Mouse (Mus musculus): ENCODE data around the gene C2cd3.

C2cd3 gene

DNA sequence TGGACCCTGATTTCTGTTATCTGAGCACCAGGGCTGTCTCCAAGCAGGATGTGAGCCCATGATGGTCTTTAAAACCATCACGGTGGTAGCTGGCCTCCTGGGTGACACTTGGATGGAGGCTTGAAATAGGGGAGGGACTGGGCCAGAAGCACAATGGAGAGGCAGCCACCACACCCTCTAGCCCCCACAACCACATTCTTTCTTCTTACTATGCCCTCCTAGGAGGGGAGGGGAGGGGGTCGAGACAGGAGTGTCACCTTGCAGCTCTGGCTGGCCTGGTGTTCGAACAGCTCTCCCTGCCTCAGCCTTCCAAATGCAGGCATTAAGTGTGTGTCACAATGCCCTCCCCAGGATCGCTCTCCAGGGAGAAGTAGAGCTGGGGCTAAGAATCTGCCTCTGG, 125.4 kb downstream of the C2cd3 start:
- no peak for DNase-seq (ENCODE audit: low spot score)

DNA sequence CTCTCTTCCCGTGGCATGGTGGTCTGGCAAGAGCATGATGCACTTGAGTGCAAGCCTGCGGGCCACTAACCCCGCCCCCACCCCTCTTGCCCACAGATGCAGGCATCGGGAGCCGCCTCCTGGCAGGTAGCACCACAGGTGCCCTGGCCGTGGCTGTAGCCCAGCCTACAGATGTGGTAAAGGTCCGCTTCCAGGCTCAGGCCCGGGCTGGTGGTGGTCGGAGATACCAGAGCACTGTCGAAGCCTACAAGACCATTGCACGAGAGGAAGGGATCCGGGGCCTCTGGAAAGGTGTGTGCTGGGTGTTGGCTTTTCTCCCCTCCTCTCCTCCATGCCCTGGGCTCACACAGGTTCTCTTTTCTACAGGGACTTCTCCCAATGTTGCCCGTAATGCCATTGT, 125.9 kb downstream of the C2cd3 start:
- DNase-seq (ENCODE audit: low spot score), result no peak

- no peak for DNase-seq (ENCODE audit: low spot score)
Measured at GRCm38 (mm10) chr7:100499465-100499864, 127.4 kb downstream of the C2cd3 start.

DNA sequence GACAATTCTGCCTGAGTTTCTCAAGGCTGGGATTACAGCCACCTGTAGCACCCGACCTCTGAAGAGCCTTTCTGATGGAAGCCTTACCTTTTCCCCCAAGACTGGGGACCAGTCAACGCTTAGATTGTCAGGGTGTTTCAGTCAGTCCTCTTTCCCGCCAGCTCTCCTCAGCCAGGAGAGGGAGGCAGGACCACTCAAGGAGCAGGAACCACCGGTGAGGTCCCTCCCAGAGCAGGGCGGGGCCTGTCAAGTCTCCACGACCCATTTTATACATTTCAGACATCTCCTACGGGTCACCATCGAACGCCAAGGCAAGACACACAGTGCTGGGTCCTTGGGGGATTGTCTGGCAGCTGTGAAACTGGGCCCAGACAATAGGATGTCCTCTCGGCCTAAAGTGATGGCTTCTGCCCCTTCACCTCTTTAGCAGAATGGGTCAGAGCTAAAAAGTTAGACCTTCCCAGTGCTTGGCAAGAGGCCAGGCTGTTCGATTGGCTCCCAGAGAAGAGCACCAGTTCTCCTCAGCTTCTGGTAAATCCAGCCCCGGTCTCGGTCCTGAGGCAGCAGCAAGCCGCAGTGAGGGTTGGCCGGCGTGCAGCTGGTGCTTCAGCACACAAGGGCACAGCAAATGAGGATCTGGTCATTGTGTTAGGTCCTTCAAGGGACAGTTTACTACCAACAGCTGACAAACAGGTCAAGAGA, 128.4 kb downstream of the C2cd3 start:
- DNase-seq (ENCODE audit: low spot score), result peak; percentile 58

GRCm38 (mm10) chr7:100501027-100501843, 129.2 kb downstream of the C2cd3 start:
- DNase-seq (ENCODE audit: low spot score), result no peak

GRCm38 (mm10) chr7:100501844-100502373, 129.9 kb downstream of the C2cd3 start:
- DNase-seq (ENCODE audit: low spot score), result no peak

DNA sequence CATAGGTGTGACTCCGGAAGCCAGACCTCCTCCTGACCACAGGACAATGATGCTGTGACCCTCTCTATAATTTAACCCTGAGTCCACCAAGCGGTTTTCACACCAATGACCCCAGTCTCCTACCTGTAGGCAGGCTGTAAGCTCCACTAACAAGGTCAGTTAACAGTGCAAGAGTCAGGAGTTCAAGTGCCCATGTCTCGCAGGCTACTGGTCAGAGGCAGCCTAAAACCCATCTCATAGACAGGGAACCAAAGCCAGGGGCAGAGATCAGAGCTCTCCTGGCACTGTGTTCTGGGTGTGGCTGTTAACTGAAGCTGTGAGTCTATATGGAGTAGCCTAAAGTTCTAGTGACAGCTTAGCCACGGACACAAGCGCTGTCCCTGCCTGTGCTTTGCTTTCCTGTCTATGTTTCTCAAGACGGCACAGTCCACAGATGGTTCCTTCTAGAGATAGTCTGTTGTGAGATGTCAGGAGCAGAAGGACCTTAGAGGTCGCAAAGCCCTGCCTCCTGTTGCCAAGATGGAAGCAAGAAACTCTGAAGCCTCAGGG, 130.4 kb downstream of the C2cd3 start:
- no peak for DNase-seq (ENCODE audit: low spot score)

- no peak for DNase-seq (ENCODE audit: low spot score)
Measured at GRCm38 (mm10) chr7:100503076-100503475, 131.0 kb downstream of the C2cd3 start.

- DNase-seq (ENCODE audit: low spot score), result no peak
Measured at GRCm38 (mm10) chr7:100504740-100505487, 132.9 kb downstream of the C2cd3 start.

DNA sequence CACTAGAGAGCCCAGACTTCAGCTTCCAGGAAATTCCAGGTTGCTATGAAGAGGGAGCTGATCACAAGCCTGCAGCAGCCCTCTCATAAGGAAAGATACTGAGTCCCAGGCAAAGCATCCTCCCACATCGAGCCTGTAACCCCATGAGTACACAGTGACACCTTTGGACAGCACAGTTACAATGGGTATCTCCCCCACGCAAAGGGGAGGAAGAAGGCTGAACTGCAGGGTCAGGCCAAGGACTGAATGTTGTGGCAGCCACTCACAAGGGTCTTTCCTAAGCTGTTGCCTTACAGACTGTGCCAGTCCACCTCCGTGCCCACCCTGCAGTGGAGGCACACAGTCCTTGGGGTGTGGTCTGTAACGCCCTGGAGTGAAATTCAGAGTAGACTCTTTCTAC, 134.5 kb downstream of the C2cd3 start:
- no peak for DNase-seq (ENCODE audit: low spot score)

- DNase-seq (ENCODE audit: low spot score), result no peak
Measured at GRCm38 (mm10) chr7:100508670-100509069, 136.6 kb downstream of the C2cd3 start.

- no peak for DNase-seq (ENCODE audit: low spot score)
Measured at GRCm38 (mm10) chr7:100511602-100512001, 139.6 kb downstream of the C2cd3 start.

DNA sequence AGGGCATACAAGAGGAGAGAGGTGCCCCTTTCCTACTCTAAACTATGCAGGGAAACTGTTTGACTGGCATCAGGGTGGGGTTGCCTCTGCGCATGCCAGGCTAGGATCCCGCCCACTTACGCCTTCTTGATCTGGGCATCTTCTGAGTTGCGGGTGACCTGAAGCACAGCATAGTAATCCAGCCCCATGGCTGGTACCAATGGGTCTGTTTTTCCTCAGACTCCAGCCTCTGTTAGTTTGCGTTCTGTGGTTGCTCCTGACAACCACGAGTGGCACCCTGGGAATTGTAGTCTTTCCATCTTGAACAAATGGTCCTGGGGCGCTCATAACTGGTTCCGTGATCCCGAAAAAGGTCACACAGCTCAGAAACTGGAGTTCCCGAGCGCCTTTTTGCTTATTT, 142.5 kb downstream of the C2cd3 start, which contains the start of gene Dnajb13:
TSS of gene Dnajb13 (minus strand) at position 388 of the 400 bp plus-strand sequence.
- DNase-seq (ENCODE audit: low spot score), result peak; percentile 58

All from MN1 (cell line).